Mouse (Mus musculus) heart, embryonic 16.5 days (tissue): ENCODE results near the gene Vmn1r184. TPM values are rescaled to one million over a fixed set of nuclear protein-coding genes. Genes with fewer than 3 reads are reported as not detected.
"Not testable (repeated sequence)": the region's sequence is repeated elsewhere in the genome, so short reads cannot be mapped to it uniquely, and the experiment has no call there.

Experiments used
- ATAC-seq: fragments of 200-750 bp; cut with Nextera tagmentation; replicated peaks from 2 replicates; pipeline ENCODE4 v1.8.0; 2017; ENCODE audit warnings: moderate number of reproducible peaks; ENCODE audit not compliant: insufficient read depth, low FRiP score; ENCODE audit errors: extremely low read depth
- H3K27ac ChIP-seq: fragments of 300-500 bp; sonication (generic); 2 replicates; pipeline ENCODE4 v1.5.1; 2014; ENCODE audit warnings: mild to moderate bottlenecking, low read length, control low read depth, moderate library complexity
- H3K27me3 ChIP-seq: fragments of 300-500 bp; sonication (generic); 2 replicates; pipeline ENCODE4 v1.6.1; 2014; ENCODE audit warnings: low read length, mixed read lengths; ENCODE audit not compliant: control insufficient read depth, insufficient read depth
- H3K36me3 ChIP-seq: fragments of 300-500 bp; sonication (generic); 2 replicates; pipeline ENCODE4 v1.6.1; 2014; ENCODE audit not compliant: control insufficient read depth, insufficient read depth
- H3K4me1 ChIP-seq: fragments of 300-500 bp; sonication (generic); 2 replicates; pipeline ENCODE4 v1.6.1; 2014; ENCODE audit warnings: low read length, mixed read lengths; ENCODE audit not compliant: control insufficient read depth, insufficient read depth
- H3K4me2 ChIP-seq: fragments of 300-500 bp; sonication (generic); 2 replicates; pipeline ENCODE4 v1.6.1; 2014; ENCODE audit warnings: low read depth, mild to moderate bottlenecking, control low read depth, low read length
- H3K4me3 ChIP-seq: fragments of 300-500 bp; sonication (generic); 2 replicates; pipeline ENCODE4 v1.5.1; 2014; ENCODE audit warnings: mild to moderate bottlenecking, control low read depth, low read length
- H3K9ac ChIP-seq: fragments of 300-500 bp; sonication (generic); 2 replicates; pipeline ENCODE4 v1.6.1; 2014; ENCODE audit warnings: low read length, control low read depth
- H3K9me3 ChIP-seq: fragments of 300-500 bp; sonication (generic); replicated peaks from 2 replicates; pipeline ENCODE4 v1.6.1; 2016; ENCODE audit warnings: low read length; ENCODE audit not compliant: control insufficient read depth
- WGBS: fragments of 180-500 bp; shearing (Covaris S2); extraction: QIAGEN DNeasy Blood & Tissue Kit; methylation state at CpG from one replicate; pipeline ENCODE4 v1.1.7; 2014; 5-methylcytosine and 5-hydroxymethylcytosine counted together
- polyA plus RNA-seq: library from polyadenylated mRNA; unstranded; fragments of >200 nt; fragmentation: Nextera tagmentation; extraction: Ambion mirVana; gene quantifications from 2 replicates; pipeline ENCODE4 v1.2.1, GENCODE M21; 2015

Gene Vmn1r184
- not detected in 2 replicates for polyA plus RNA-seq

GRCm38 (mm10) chr7:26260034-26260433 lies at the start of gene Vmn1r184:
TSS of gene Vmn1r184 (plus strand) at chr7:26260334.
- ATAC-seq, H3K9me3 ChIP-seq, H3K4me2 ChIP-seq, H3K27ac ChIP-seq, H3K4me3 ChIP-seq, H3K36me3 ChIP-seq, H3K27me3 ChIP-seq, H3K4me1 ChIP-seq, H3K9ac ChIP-seq: not testable (repeated sequence)
- 72% methylated on average over 1 of the region's 1 CpGs for WGBS

GRCm38 (mm10) chr7:26303429-26304166 lies 43.5 kb downstream of the Vmn1r184 start:
- not testable (repeated sequence) for H3K27ac ChIP-seq, ATAC-seq, H3K9ac ChIP-seq, H3K9me3 ChIP-seq, H3K4me1 ChIP-seq, H3K4me2 ChIP-seq, H3K4me3 ChIP-seq, H3K27me3 ChIP-seq, H3K36me3 ChIP-seq
- WGBS: 75% methylated on average over 8 of the region's 8 CpGs

- not testable (repeated sequence) for H3K36me3 ChIP-seq, H3K4me3 ChIP-seq, H3K9me3 ChIP-seq, ATAC-seq, H3K4me1 ChIP-seq, H3K4me2 ChIP-seq, H3K9ac ChIP-seq, H3K27me3 ChIP-seq, H3K27ac ChIP-seq
- 65% methylated on average over 2 of the region's 2 CpGs for WGBS
Measured at GRCm38 (mm10) chr7:26306926-26307325, 46.8 kb downstream of the Vmn1r184 start, which contains the start of gene Cyp2a4. TSS of gene Cyp2a4 (plus strand) at chr7:26307169.

DNA sequence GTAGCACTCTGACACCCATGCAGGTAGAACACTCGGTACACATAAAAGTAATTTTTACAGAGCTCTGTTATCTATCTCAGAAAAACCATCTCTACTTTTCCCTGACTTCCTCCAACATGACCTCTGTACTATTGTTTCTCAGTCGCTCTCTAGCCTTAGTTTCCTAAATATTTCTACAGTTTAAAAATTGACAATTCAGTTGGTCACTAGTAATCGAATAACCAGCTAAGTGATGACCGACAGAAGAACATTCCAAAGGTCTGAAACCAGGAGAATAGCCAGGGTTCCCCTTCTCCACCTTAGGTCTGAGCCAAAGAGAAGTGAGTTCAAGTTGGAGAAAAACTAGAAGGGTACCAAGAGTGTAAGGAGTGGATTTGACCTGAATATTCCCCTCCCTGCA lies 51.7 kb downstream of the Vmn1r184 start:
- not testable (repeated sequence) for H3K9ac ChIP-seq, H3K4me3 ChIP-seq, H3K27ac ChIP-seq, ATAC-seq, H3K9me3 ChIP-seq, H3K4me1 ChIP-seq, H3K4me2 ChIP-seq, H3K36me3 ChIP-seq, H3K27me3 ChIP-seq
- 77% methylated on average over 4 of the region's 4 CpGs for whole genome bisulfite sequencing

DNA sequence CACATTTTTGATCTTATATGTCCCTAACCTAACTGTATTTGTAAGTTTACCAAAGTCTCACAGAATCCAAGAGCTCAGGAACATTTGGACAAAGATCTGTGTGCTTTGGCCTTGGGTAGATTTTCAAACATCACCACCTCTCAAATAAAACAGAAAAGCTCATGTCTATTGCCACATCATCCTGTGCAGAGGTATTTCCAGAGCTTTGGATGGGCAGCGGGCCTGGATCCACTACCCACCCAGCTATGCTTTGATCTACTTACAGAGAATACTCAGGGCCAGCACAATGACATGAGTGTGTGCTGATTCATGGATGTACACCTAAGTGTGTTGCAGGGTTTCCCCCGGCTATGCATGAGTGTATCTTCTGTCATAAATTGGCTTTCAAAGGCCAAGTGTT lies 55.1 kb downstream of the Vmn1r184 start:
- H3K27me3 ChIP-seq, H3K9me3 ChIP-seq, H3K9ac ChIP-seq, H3K4me1 ChIP-seq, ATAC-seq, H3K4me3 ChIP-seq, H3K36me3 ChIP-seq, H3K27ac ChIP-seq, H3K4me2 ChIP-seq: not testable (repeated sequence)
- WGBS: 77% methylated on average over 2 of the region's 2 CpGs

DNA sequence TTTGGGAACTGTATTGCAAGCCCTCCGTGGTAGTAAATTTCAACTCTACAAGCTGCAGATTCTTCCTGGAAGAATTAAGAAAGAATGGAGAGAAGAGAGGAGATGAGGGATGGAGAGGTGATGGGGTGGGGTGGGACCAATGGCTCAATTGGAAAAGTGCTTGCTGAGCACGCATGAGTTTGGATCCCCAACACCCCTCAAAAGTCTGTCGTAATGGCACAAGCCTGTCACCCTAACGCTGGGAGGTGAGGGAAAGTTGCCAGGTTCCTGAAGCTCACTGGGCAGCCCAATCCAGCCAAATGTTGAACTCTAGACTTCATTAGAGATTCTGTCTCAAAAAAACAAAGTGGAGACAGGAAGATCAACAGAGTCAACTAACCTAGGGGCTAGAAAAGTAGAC lies 55.7 kb downstream of the Vmn1r184 start:
- H3K4me3 ChIP-seq, H3K4me1 ChIP-seq, ATAC-seq, H3K9me3 ChIP-seq, H3K27ac ChIP-seq, H3K9ac ChIP-seq, H3K27me3 ChIP-seq, H3K36me3 ChIP-seq, H3K4me2 ChIP-seq: not testable (repeated sequence)
- 69% methylated on average over 4 of the region's 4 CpGs for WGBS

Other genes starting within 250 kb of the Vmn1r184 start
- gene Cyp2b13, start 198.8 kb upstream of the Vmn1r184 start, polyA plus RNA-seq: not detected in 2 replicates
- gene Cyp2b9, start 86.9 kb upstream of the Vmn1r184 start, polyA plus RNA-seq: not detected in 2 replicates
- not detected in 2 replicates for gene Cyp2a4, start 46.8 kb downstream of the Vmn1r184 start, polyA plus RNA-seq
- gene Nlrp9c, start 143.4 kb downstream of the Vmn1r184 start, polyA plus RNA-seq: not detected in 2 replicates
- gene Nlrp4a, start 174.8 kb downstream of the Vmn1r184 start, polyA plus RNA-seq: not detected in 2 replicates